Mouse (Mus musculus): Measurements from ENCODE around the gene Fbxo9. TPM values are rescaled to one million over a fixed set of nuclear protein-coding genes. Genes with fewer than 3 reads are reported as not detected.

Fbxo9 gene
- total and polyA plus RNA-seq, 3 experiments = 35.2 to 128 (median 110) TPM

DNA sequence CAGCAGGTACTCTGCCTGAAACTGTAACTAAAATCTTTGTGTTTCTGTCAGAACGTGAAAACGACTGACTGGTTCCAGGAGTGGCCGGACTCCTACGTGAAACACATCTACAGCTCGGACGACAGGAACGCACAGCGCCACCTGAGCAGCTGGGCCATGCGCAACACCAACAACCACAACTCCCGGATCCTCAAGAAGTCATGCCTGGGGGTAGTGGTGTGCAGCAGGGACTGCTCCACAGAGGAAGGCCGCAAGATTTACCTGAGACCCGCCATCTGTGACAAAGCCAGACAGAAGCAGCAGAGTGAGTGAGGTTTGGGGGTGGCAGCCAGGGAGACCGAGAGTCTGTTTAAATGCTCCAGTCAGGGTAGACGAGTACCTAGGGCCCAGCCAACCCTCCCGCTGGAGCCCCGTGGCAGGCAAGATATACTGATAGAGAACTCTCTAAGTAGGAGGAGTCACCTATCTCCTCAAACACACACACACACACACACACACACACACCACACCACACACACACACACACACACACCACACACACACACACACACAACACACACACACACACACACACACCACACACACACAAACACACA is 49.2 kb downstream of the Fbxo9 start:
- no peak for TF ChIP-seq CTCF (IDR thresholded peaks at IDR 0.05; ENCODE audit: low read depth, low read length)
- DNase-seq (ENCODE audit: low spot score) (no peak), ATAC-seq (ENCODE audit: extremely low read depth, insufficient number of reproducible peaks, low FRiP score, poor library complexity, severe bottlenecking) (no peak)
- Histone ChIP-seq H3K36me3 (replicated peaks) (no peaks in the 10 kb centered on the region), H3K4me3 (ENCODE audit: low read depth, low read length) (no peak overlapping the region), H3K27me3 (ENCODE audit: insufficient read depth, low read length) (peaks cover 27% of the 10 kb centered on the region), H3K4me1 (ENCODE audit: insufficient read depth, low read depth, low read length) (peaks cover 4% of the 10 kb centered on the region; the same call in 1 of the 2 replicates), H3K9me3 (replicated peaks) (no peaks in the 10 kb centered on the region)

DNA sequence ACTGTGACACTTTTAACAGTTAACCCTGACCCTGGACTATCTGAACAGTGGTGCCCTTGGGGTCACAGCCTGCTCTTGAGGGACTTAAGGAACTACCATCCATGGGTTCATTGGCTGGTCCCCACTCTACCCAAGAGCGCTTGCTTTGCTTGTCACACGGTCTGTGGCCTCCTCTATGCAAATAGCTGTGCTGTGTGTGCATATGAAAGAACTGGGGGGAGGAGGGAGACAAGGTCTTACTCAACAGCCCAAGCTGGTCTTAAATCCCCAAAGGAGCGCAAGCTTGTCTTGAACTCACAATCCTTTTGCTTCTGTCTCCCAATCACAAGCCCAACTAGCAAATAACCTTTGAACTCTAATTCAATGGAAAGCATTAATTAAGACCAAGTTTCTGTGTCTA is 54.6 kb downstream of the Fbxo9 start:
- ATAC-seq (ENCODE audit: extremely low read depth, insufficient number of reproducible peaks, low FRiP score, poor library complexity, severe bottlenecking) (no peak), DNase-seq (ENCODE audit: low spot score) (no peak)
- no peaks in the 10 kb centered on the region; the same call in 1 of the 2 replicates for H3K4me1 ChIP-seq (ENCODE audit: insufficient read depth, low read depth, low read length)
- no peak for TF ChIP-seq GATA2 (IDR thresholded peaks at IDR 0.05; ENCODE audit: borderline replicate concordance, low read depth, low read length)
- TF ChIP-seq GATA1 (IDR thresholded peaks at IDR 0.05; ENCODE audit: borderline replicate concordance, low read length) = no peak
- TF ChIP-seq TAL1 (conservative IDR thresholded peaks at IDR 0.05; ENCODE audit: low read depth, low read length) = no peak
- no peak for TF ChIP-seq CTCF (IDR thresholded peaks at IDR 0.05; ENCODE audit: low read depth, low read length)
- no peak for TF ChIP-seq POLR2AphosphoS5 (IDR thresholded peaks at IDR 0.05; ENCODE audit: insufficient replicate concordance, low read depth, low read length)
- H3K36me3 ChIP-seq (replicated peaks) = no peaks in the 10 kb centered on the region
- H3K4me3 ChIP-seq (ENCODE audit: low read depth, low read length) = no peak overlapping the region
- H3K9me3 ChIP-seq (replicated peaks) = no peaks in the 10 kb centered on the region
- peaks cover 12% of the 10 kb centered on the region; the same call in 1 of the 2 replicates for H3K27me3 ChIP-seq (ENCODE audit: insufficient read depth, low read length)

DNA sequence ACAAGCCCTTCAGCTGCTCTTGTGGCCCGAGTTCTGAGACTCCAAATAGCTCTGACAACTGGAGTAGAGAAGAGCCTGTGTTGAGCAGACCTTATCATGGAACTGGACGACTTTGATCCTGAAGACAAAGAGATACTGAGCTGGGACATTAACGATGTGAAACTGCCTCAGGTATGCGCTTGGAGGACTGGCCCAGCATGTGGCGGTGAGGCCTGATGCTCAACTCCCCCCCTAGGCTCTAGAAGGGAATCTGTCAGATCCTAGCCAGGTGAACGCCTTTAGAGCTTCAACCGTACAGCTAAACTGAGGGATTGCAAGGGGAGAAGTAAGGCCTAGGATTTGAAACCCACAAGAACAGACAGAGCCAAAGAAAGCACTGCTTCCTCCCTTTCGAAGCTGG is 55.0 kb downstream of the Fbxo9 start:
- TF ChIP-seq POLR2AphosphoS5 (IDR thresholded peaks at IDR 0.05; ENCODE audit: insufficient replicate concordance, low read depth, low read length) (no peak), TAL1 (conservative IDR thresholded peaks at IDR 0.05; ENCODE audit: low read depth, low read length) (no peak), CTCF (IDR thresholded peaks at IDR 0.05; ENCODE audit: low read depth, low read length) (no peak), GATA2 (IDR thresholded peaks at IDR 0.05; ENCODE audit: borderline replicate concordance, low read depth, low read length) (no peak), GATA1 (IDR thresholded peaks at IDR 0.05; ENCODE audit: borderline replicate concordance, low read length) (no peak)
- ATAC-seq (ENCODE audit: extremely low read depth, insufficient number of reproducible peaks, low FRiP score, poor library complexity, severe bottlenecking) = no peak
- no peaks in the 10 kb centered on the region for H3K9me3 ChIP-seq (replicated peaks)

DNA sequence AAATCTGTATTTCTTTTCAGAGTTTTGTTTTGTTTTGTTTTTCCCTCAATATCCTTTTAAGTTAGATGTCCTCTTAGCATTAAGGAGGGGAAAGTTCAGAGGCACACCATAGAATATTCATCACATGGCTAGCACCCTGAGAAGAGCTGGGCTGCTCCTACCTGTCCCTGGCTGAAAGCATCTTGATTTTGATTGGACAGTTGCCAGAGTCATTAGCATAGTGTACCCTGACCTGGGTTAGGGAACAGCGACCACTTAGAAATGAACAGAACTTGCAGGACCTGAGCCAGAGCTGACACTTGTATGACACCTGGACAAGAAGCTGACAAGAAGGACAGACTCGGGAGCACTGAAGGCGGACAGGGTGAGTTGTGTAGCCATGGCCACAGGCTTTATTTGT is 57.2 kb downstream of the Fbxo9 start, which contains the start of gene Gcm1:
Gcm1 (plus strand) TSS at position 248 of the 400 bp plus-strand sequence.
- no peak for DNase-seq (ENCODE audit: low spot score)
- no peak for ATAC-seq (ENCODE audit: extremely low read depth, insufficient number of reproducible peaks, low FRiP score, poor library complexity, severe bottlenecking)
- Histone ChIP-seq H3K9me3 (replicated peaks) (no peaks in the 10 kb centered on the region), H3K4me1 (ENCODE audit: insufficient read depth, low read depth, low read length) (no peaks in the 10 kb centered on the region), H3K27me3 (ENCODE audit: insufficient read depth, low read length) (peaks cover 11% of the 10 kb centered on the region; the same call in 1 of the 2 replicates), H3K4me3 (ENCODE audit: low read depth, low read length) (no peak within 1 kb of the TSS), H3K36me3 (replicated peaks) (no peaks in the 10 kb centered on the region)
- TF ChIP-seq GATA1 (IDR thresholded peaks at IDR 0.05; ENCODE audit: borderline replicate concordance, low read length) = no peak
- no peak for TF ChIP-seq TAL1 (conservative IDR thresholded peaks at IDR 0.05; ENCODE audit: low read depth, low read length)
- no peak for TF ChIP-seq CTCF (IDR thresholded peaks at IDR 0.05; ENCODE audit: low read depth, low read length)
- TF ChIP-seq POLR2AphosphoS5 (IDR thresholded peaks at IDR 0.05; ENCODE audit: insufficient replicate concordance, low read depth, low read length) = no peak
- no peak for TF ChIP-seq GATA2 (IDR thresholded peaks at IDR 0.05; ENCODE audit: borderline replicate concordance, low read depth, low read length)

More for the DNA sequence above, 55.0 kb downstream of the Fbxo9 start:
- Histone ChIP-seq H3K4me3 (ENCODE audit: low read depth, low read length) (no peak overlapping the region), H3K27me3 (ENCODE audit: insufficient read depth, low read length) (peaks cover 15% of the 10 kb centered on the region; the same call in 1 of the 2 replicates), H3K4me1 (ENCODE audit: insufficient read depth, low read depth, low read length) (no peaks in the 10 kb centered on the region), H3K36me3 (replicated peaks) (no peaks in the 10 kb centered on the region)
- no peak for DNase-seq (ENCODE audit: low spot score)

DNA sequence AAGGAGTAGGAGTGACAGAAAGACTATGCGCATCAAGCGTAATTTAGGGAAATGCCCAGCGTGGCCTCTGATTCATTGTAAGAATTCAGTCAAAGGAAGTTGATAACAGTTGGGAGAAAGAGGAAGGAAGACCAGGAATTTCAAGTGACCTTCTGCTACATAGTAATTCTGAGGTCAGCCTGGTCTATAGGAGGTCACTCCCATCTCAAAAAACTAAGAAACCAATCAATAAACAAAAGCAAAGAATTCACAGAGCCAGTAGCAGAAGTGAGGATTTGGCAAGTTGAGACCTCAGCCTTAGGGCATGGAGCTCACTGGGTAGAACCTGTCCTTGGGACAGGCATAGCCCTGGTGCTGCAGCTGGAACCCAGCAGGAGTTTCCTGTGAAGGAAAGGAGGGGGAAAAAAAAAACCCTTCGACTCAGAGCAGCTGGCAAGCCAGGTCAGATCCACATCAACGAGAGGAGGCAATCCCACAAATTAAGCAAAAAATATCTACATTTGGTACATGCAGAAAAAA is 58.4 kb downstream of the Fbxo9 start:
- TF ChIP-seq POLR2AphosphoS5 (IDR thresholded peaks at IDR 0.05; ENCODE audit: insufficient replicate concordance, low read depth, low read length) = no peak
- TF ChIP-seq GATA2 (IDR thresholded peaks at IDR 0.05; ENCODE audit: borderline replicate concordance, low read depth, low read length) = no peak
- no peak for TF ChIP-seq CTCF (IDR thresholded peaks at IDR 0.05; ENCODE audit: low read depth, low read length)
- no peak for TF ChIP-seq TAL1 (conservative IDR thresholded peaks at IDR 0.05; ENCODE audit: low read depth, low read length)
- no peak for TF ChIP-seq GATA1 (IDR thresholded peaks at IDR 0.05; ENCODE audit: borderline replicate concordance, low read length)
- no peak overlapping the region for H3K4me3 ChIP-seq (ENCODE audit: low read depth, low read length)
- peaks cover 12% of the 10 kb centered on the region for H3K27me3 ChIP-seq (ENCODE audit: insufficient read depth, low read length)
- H3K9me3 ChIP-seq (replicated peaks) = no peaks in the 10 kb centered on the region
- ATAC-seq (ENCODE audit: extremely low read depth, insufficient number of reproducible peaks, low FRiP score, poor library complexity, severe bottlenecking) (no peak), DNase-seq (ENCODE audit: low spot score) (no peak)
- H3K36me3 ChIP-seq (replicated peaks) = no peaks in the 10 kb centered on the region
- no peaks in the 10 kb centered on the region for H3K4me1 ChIP-seq (ENCODE audit: insufficient read depth, low read depth, low read length)

DNA sequence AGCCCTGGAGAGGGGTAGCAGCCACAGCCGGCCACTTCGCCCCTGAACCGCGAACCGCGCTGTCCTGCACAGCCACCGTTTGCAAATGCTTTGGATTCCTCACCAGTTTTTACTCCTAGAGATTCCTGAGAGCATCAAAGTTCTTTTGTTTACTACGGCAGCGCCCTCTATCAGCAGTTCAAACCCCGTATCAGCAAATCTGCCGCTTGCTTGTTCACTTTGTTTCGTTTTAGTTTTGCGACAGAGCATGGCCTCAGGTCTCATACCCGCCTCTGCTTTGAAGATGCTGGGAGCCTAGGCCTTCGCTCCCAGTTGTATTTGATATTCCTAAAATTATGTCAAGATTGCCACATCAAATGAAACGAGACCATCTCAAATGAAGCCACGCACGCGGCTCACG is 62.1 kb downstream of the Fbxo9 start:
- no peak for TF ChIP-seq GATA1 (IDR thresholded peaks at IDR 0.05; ENCODE audit: borderline replicate concordance, low read length)
- TF ChIP-seq POLR2AphosphoS5 (IDR thresholded peaks at IDR 0.05; ENCODE audit: insufficient replicate concordance, low read depth, low read length) = no peak
- no peak for TF ChIP-seq CTCF (IDR thresholded peaks at IDR 0.05; ENCODE audit: low read depth, low read length)
- TF ChIP-seq GATA2 (IDR thresholded peaks at IDR 0.05; ENCODE audit: borderline replicate concordance, low read depth, low read length) = no peak
- no peak for TF ChIP-seq TAL1 (conservative IDR thresholded peaks at IDR 0.05; ENCODE audit: low read depth, low read length)
- no peak for ATAC-seq (ENCODE audit: extremely low read depth, insufficient number of reproducible peaks, low FRiP score, poor library complexity, severe bottlenecking)
- H3K27me3 ChIP-seq (ENCODE audit: insufficient read depth, low read length) = peaks cover 16% of the 10 kb centered on the region
- no peaks in the 10 kb centered on the region for H3K4me1 ChIP-seq (ENCODE audit: insufficient read depth, low read depth, low read length)
- no peak for DNase-seq (ENCODE audit: low spot score)
- H3K4me3 ChIP-seq (ENCODE audit: low read depth, low read length) = no peak overlapping the region
- no peaks in the 10 kb centered on the region for H3K9me3 ChIP-seq (replicated peaks)
- no peaks in the 10 kb centered on the region for H3K36me3 ChIP-seq (replicated peaks)
